Mouse (Mus musculus) ovary, postnatal 14 days (tissue): ENCODE results near the gene Pkd1l3.

Source experiments
- DNase-seq: peaks from one replicate; pipeline ENCODE4 v3.0.0; 2022; ENCODE audit warnings: low spot score

Gene Pkd1l3

GRCm38 (mm10) chr8:109632498-109632897, 18.2 kb downstream of the Pkd1l3 start:
- DNase-seq, result no peak

DNA sequence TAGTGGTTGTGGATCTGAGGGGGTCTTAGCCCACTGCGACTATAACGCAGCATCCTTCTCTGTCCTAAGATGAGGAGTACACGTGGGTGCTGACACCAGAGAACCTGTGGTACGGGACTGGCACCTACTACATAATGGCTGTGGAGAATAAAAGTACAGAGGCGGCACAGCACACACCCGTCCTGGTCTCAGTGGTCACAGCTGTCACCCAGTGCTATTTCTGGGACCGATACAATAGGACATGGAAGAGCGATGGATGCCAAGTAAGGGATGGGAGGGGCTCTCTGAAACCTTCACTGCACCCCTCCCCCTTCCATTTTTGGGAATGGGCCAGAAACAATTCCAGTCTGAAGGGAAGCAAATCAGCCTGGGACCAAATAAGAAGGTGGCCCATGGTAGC, 20.8 kb downstream of the Pkd1l3 start:
- DNase-seq, result no peak

DNA sequence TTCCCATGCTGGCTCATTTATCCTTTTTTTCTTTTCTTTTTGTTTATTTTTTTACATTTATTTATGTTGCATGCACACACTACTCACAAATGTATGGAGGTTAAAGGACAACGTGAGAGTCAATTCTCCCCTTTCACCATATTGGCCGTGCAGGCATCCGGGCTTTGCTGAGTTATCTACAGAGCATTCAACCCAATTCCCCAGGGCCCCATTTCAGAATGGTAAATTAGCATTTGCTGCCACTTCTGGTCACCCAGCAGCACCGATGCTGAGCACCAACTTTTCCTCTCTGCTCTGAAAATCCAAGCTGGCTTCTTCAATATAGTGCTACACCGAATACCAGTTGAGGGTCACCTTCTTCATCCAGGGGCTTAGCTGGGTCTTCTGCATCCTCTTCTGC, 24.5 kb downstream of the Pkd1l3 start:
- DNase-seq, result no peak

DNA sequence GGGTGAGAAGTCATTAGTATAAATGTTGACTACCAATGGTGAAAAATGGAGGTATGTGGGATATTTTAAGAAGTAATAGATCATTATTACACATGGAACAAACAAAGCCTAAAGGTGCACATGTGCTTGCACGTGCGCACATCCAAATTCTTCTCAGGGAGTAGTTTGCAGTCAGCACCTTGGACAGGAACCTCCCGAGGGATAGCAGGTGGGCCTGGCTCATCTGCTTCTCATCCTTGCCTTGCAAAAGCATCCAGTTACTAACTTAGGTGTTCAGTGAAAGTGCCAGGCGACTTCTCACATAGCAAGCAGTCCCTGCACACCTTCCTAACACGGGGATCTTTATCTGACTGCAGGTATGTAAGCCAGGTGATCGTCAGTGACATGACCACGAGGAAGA, 26.1 kb downstream of the Pkd1l3 start:
- DNase-seq, result no peak

DNA sequence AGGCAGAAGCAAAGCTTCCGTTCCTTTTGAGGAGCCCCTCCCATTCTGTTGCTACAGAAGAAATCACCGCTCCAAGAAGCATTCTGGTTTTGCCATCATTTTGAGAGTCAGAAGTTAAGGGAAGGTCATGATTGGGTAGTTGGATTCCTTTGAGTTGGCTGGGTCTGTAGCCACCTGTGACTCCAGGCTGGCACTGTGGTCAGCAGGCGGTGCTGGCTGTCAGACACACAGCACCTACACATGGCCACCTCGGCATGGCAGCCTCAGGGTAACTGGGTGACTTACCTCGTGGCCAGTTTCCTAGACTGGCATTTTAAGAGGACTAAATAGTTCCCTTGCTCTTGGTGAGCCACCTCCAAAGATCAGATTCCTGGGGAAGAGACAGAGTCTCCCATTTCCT, 26.9 kb downstream of the Pkd1l3 start:
- DNase-seq, result no peak

DNA sequence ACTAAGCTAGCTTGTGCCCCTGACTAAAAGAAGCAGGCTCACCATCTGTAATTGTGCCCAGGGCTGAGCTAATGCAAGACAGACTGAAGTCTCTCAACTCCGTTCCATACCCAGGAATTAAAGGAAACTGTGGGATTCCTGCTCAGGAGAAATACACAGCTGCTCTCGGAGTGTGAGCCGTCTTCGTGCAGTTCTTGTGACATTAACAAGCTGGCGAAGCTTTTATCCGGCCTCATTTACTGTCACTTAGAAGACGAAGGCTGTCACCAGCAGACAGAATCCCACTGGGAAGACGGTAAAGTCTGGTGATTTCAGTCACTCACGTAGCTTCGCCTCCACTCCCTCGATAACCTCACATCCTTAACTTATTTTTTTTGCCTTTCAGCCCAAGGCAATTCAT, 33.0 kb downstream of the Pkd1l3 start:
- no peak for DNase-seq

DNA sequence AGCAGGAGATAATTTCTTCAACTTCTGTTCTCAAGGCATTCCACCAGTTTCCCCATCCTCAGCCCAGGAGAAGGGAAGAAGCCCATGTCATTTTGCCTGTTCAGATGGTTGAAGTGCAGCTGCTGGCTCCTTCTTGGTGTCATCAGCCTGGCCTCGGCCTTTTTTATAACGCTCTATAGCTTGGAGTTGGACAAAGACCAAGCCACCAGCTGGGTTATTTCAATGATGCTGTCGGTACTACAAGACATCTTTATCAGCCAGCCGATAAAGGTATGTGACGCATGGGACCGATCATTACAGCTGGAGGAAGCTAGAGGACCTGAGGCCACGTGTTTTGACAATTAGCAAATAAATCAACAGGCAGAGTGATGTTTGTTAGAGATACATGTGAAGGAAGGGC, 34.2 kb downstream of the Pkd1l3 start:
- DNase-seq, result no peak

DNA sequence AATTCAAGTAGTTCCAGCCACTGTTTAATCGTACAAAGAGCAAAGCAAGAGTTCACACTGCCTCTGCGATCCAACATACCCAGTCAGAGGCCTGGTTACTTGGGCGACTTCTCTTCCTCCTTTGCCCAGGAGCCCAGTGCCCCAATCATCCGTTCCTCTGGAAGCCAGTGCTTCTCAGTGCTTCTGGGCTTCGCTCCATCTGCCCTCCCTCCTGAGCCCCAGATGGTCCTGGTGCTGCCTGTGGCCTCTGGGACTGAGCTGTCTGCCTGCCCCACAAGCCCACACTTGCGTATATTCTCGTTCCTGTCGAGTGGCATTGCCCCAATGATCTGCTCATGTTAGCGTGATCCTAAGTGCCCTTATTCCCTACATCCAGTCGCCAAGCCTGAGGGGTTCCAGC, 36.5 kb downstream of the Pkd1l3 start:
- no peak for DNase-seq

GRCm38 (mm10) chr8:109656860-109657259, 42.5 kb downstream of the Pkd1l3 start:
- DNase-seq, result no peak

DNA sequence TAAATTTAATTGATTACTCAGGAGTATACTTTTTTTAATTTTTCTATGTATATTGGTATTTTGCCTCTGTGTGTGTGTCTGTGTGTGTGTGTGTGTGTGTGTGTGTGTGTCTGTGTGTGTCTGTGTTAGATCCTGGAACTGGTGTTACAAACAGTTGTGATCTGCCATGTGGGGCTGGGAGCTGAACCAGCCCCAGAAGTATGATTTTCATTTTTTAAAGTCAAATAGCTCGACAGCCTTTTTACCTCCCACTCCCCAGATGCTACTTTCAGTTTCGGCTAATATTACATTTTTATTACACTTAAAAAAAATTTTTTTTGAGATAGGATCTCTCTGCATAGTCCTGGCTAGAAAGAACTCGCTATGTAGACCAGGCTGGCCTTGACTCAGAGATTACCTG, 48.0 kb downstream of the Pkd1l3 start:
- DNase-seq, result no peak

DNA sequence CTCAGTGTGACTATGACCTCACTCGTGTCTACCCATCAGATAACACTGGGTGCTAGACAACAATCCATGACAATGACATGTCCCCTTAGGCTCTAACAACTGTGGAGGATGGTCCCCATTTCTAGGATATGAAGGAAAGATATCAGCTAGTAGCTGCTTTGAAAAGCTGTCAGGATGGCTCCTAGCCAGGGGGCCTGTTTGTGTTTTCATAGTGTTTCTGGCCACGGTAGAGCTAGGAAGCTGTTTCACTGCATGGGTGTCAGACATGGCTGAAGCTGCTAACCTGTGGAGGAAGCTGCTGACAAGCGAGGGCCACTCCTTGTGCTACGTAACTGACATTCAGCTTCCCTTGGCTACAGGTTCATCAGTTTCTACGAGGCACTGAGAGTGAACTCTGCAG, 52.3 kb downstream of the Pkd1l3 start:
- DNase-seq, result no peak

DNA sequence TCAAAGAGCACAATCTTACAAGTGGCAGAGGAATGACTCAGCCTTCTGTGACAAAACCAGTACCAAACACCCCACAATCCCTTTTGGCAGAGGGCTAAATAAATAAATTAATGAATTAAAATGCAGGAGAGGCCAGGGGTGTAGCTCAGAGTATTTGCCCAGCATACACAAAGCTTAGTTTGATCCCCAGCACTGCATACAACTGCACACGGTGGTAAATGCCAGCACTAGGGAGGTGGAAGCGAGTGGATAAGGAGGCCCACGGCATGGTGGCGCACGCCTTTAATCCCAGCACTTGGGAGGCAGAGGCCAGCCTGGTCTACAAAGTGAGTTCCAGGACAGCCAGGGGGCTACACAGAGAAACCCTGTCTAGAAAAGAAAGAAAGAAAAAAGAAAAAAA, 58.3 kb downstream of the Pkd1l3 start:
- DNase-seq, result no peak

DNA sequence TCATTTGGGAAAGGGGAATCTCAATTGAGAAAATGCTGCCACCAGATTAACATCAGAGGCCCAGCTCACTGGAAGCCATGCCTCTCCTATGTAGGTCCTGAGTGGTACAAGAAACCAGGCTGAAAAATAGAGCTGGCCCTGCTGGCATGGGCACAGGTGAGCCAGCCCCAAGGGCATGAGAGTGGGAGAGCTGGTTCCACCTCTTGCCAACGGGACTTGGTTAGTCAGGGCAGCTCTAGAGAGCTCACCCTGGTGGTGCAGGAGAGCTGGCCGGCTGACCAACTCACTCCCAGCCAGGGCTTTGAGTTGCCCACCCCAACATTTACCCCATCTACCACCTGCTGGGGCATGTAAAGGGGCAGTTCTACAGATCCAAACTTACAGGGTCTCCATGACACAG, 59.3 kb downstream of the Pkd1l3 start:
- DNase-seq, result no peak

DNA sequence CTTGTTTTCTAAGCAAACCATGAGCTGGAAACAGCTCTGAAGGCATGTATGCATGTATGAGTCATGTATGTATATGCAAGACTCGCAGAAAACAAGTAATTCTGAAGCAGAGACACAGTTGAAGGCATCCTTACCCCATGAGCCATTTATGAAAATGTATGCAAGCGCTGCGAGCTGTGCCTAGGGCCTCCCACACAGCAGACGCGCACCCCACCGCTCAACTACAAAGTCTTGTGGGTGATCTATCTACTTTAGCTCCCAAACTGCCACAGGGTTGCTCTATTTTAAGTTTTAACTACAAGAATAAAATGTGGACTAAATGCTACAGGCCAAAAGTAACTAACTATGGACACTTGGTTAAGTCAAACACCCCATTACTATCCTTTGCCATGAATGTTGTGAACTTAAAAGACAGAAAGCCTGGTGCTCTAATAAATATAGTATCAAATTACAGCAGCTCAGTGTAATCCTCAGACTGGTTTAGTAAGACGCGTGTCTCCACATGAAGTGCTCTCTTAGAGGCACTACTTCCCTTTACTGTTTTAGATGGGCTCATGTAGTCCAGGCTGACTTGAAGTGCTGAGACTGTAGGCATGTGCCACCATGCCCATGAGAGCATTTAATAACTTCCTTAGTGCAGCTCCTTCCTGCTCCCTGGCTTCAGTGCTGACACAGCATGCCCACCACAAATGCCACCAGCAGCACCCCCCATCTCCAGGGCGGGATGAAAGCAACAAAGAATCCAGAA, 61.8 kb downstream of the Pkd1l3 start:
- no peak for DNase-seq

- DNase-seq, result no peak
Measured at GRCm38 (mm10) chr8:109681535-109681934, 67.2 kb downstream of the Pkd1l3 start.

- DNase-seq, result no peak
Measured at GRCm38 (mm10) chr8:109682120-109682519, 67.8 kb downstream of the Pkd1l3 start.

GRCm38 (mm10) chr8:109687248-109687647, 72.9 kb downstream of the Pkd1l3 start:
- no peak for DNase-seq

DNA sequence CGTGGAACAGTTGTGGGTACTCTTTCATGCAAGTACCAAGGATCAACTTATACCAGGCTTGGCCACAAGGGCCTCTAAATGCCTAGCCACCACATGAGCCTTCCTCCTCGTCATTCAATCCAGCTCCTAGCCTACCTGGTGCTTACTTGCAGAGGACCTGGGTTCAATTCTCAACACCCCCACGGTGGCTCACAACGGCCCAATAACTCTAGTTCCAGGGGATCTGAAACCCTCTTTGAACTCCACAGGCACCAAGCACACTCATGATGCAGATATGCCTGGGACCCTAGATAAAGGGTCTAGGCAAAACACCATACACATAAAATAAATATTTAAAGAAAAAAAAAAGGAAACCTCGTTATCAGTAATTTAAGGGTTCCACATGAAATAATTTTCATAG, 77.5 kb downstream of the Pkd1l3 start:
- DNase-seq, result no peak

DNA sequence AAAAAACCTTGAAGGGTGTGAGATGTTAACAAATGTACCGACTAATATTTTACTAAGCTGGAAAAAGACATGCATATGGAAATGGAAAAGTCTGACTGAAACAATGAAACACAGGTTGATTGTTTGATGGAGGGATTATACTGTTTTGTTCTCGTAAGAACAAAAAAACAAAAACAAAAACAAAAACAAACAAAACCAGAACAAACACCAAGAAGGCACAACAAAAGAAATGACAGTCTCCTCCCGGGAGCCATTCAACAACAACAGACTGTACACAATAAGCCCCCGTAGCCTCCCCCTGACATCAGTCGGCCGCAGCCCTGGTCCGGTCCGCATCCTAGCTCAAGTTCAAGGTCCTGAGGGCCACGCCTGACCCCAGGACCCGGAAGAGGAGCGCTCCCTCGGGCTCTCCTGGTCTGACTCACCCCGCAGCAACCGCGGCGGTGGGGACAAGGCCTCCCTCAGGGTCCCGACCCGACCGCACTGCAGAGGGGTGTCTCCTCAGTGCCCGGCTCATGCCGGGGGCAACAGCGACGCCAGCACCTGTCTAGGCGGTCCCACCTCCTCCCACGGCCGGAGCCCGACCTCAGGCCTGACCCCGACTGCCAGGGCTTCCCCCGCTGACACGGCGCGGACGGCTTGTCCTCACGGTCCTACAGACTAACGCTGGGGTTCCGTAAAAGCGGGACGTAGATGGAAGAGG, 78.3 kb downstream of the Pkd1l3 start:
- DNase-seq, result no peak

GRCm38 (mm10) chr8:109693146-109693900, 79.0 kb downstream of the Pkd1l3 start, which contains the start of gene Ist1:
Gene Ist1, minus strand, starts transcription at chr8:109693260.
- peak; percentile 96 for DNase-seq

- no peak for DNase-seq
Measured at GRCm38 (mm10) chr8:109694154-109694553, 79.8 kb downstream of the Pkd1l3 start.

- DNase-seq, result no peak
Measured at GRCm38 (mm10) chr8:109697754-109698153, 83.4 kb downstream of the Pkd1l3 start.

- DNase-seq, result no peak
Measured at GRCm38 (mm10) chr8:109698477-109698876, 84.2 kb downstream of the Pkd1l3 start.
